Mouse (Mus musculus) limb, embryonic 10.5 days (tissue): ENCODE data around the gene Znrf3. TPM values are rescaled to one million over a fixed set of nuclear protein-coding genes. Genes with fewer than 3 reads are reported as not detected.
A peak's percentile ranks its signal among the peaks of the same experiment; 100 is the strongest.

Experiments
- DNase-seq: peaks from one replicate; pipeline ENCODE4 v3.0.0-alpha.2; 2017; ENCODE audit warnings: low spot score
- H3K27ac ChIP-seq: fragments of 300-500 bp; sonication (generic); 2 replicates; pipeline ENCODE4 v1.5.1; 2016; ENCODE audit warnings: mild to moderate bottlenecking
- H3K27me3 ChIP-seq: fragments of 300-500 bp; sonication (generic); 2 replicates; pipeline ENCODE4 v1.6.1; 2016; ENCODE audit warnings: low read depth, mild to moderate bottlenecking; ENCODE audit not compliant: poor library complexity, severe bottlenecking
- H3K36me3 ChIP-seq: fragments of 300-500 bp; sonication (generic); 2 replicates; pipeline ENCODE4 v1.6.1; 2016; ENCODE audit warnings: mild to moderate bottlenecking, moderate library complexity
- H3K4me1 ChIP-seq: fragments of 300-500 bp; sonication (generic); 2 replicates; pipeline ENCODE4 v1.6.1; 2016
- H3K4me3 ChIP-seq: fragments of 300-500 bp; sonication (generic); 2 replicates; pipeline ENCODE4 v1.5.1; 2016; ENCODE audit warnings: mild to moderate bottlenecking, moderate library complexity
- H3K9me3 ChIP-seq: fragments of 300-500 bp; sonication (generic); replicated peaks from 2 replicates; pipeline ENCODE4 v1.6.1; 2016; ENCODE audit warnings: mild to moderate bottlenecking
- WGBS: fragments of 180-500 bp; shearing (Covaris S2); methylation state at CpG from one replicate; pipeline ENCODE4 v1.1.7; 2016; 5-methylcytosine and 5-hydroxymethylcytosine counted together
- polyA plus RNA-seq: library from polyadenylated mRNA; unstranded; fragments of >200 nt; fragmentation: Nextera tagmentation; extraction: Ambion mirVana; gene quantifications from 2 replicates; pipeline ENCODE4 v1.2.1, GENCODE M21; 2016

Znrf3 gene
- polyA plus RNA-seq, 1 experiment from 2014 or later: 12.9 TPM

GRCm38 (mm10) chr11:5470055-5470454 is 25.4 kb upstream of the Znrf3 start:
- H3K4me3 ChIP-seq: no peak overlapping the region
- H3K27me3 ChIP-seq: no peaks in the 10 kb centered on the region
- H3K27ac ChIP-seq: no peak overlapping the region
- no peaks in the 10 kb centered on the region for H3K36me3 ChIP-seq
- H3K4me1 ChIP-seq: no peaks in the 10 kb centered on the region
- no peak for DNase-seq
- H3K9me3 ChIP-seq: no peaks in the 10 kb centered on the region
- WGBS: 77% methylated on average over 3 of the region's 3 CpGs

- Histone ChIP-seq H3K9me3 (no peaks in the 10 kb centered on the region), H3K27ac (no peak overlapping the region), H3K27me3 (no peaks in the 10 kb centered on the region), H3K4me3 (no peak overlapping the region), H3K36me3 (no peaks in the 10 kb centered on the region), H3K4me1 (no peaks in the 10 kb centered on the region)
- 78% methylated on average over 3 of the region's 3 CpGs for WGBS
- peak; percentile 57 for DNase-seq
These were observed 24.4 kb upstream of the Znrf3 start for GRCm38 (mm10) chr11:5469084-5469483.

GRCm38 (mm10) chr11:5468471-5468870 is 23.8 kb upstream of the Znrf3 start:
- Histone ChIP-seq H3K9me3 (no peaks in the 10 kb centered on the region), H3K4me1 (no peaks in the 10 kb centered on the region), H3K36me3 (no peaks in the 10 kb centered on the region), H3K27ac (no peak overlapping the region), H3K27me3 (no peaks in the 10 kb centered on the region), H3K4me3 (no peak overlapping the region)
- DNase-seq: no peak
- WGBS: 47% methylated on average over 2 of the region's 2 CpGs

- H3K9me3 ChIP-seq: no peaks in the 10 kb centered on the region
- no peak overlapping the region for H3K4me3 ChIP-seq
- H3K27me3 ChIP-seq: no peaks in the 10 kb centered on the region
- H3K27ac ChIP-seq: no peak overlapping the region
- H3K36me3 ChIP-seq: no peaks in the 10 kb centered on the region
- WGBS: 12% methylated on average over 6 of the region's 6 CpGs
- peaks cover 6% of the 10 kb centered on the region; the same call in 1 of the 2 replicates for H3K4me1 ChIP-seq
- no peak for DNase-seq
These were observed 7.3 kb upstream of the Znrf3 start for GRCm38 (mm10) chr11:5451923-5452322.

- peaks cover 6% of the 10 kb centered on the region; the same call in 1 of the 2 replicates for H3K4me1 ChIP-seq
- no peak overlapping the region for H3K27ac ChIP-seq
- DNase-seq: no peak
- 63% methylated on average over 4 of the region's 4 CpGs for WGBS
- H3K9me3 ChIP-seq: no peaks in the 10 kb centered on the region
- H3K36me3 ChIP-seq: no peaks in the 10 kb centered on the region
- H3K4me3 ChIP-seq: no peak overlapping the region
- no peaks in the 10 kb centered on the region for H3K27me3 ChIP-seq
These were observed 6.7 kb upstream of the Znrf3 start for GRCm38 (mm10) chr11:5451341-5451740.

- 0 out of 2 replicates have a peak, but pooled peaks cover 6% of the 10 kb centered on the region for H3K27me3 ChIP-seq
- 59% methylated on average over 4 of the region's 4 CpGs for WGBS
- no peak overlapping the region for H3K4me3 ChIP-seq
- no peak for DNase-seq
- no peaks in the 10 kb centered on the region for H3K9me3 ChIP-seq
- H3K27ac ChIP-seq: no peak overlapping the region
- H3K36me3 ChIP-seq: no peaks in the 10 kb centered on the region
- H3K4me1 ChIP-seq: peaks cover 6% of the 10 kb centered on the region; the same call in 1 of the 2 replicates
These were observed 6.1 kb upstream of the Znrf3 start for GRCm38 (mm10) chr11:5450701-5451100.

GRCm38 (mm10) chr11:5445452-5445953 is 856 bp upstream of the Znrf3 start:
- Histone ChIP-seq H3K4me1 (peaks cover 34% of the 10 kb centered on the region), H3K4me3 (peak overlapping the region; percentile 97), H3K36me3 (no peaks in the 10 kb centered on the region), H3K9me3 (no peaks in the 10 kb centered on the region), H3K27me3 (0 out of 2 replicates have a peak, but pooled peaks cover 11% of the 10 kb centered on the region), H3K27ac (peak overlapping the region; percentile 95; the same call in 1 of the 2 replicates)
- WGBS: 21% methylated on average over 11 of the region's 11 CpGs
- no peak for DNase-seq

GRCm38 (mm10) chr11:5444234-5444598 is 431 bp downstream of the Znrf3 start:
- DNase-seq: no peak
- 8% methylated on average over 54 of the region's 57 CpGs for WGBS
- Histone ChIP-seq H3K4me3 (peak overlapping the region; percentile 97), H3K4me1 (peaks cover 35% of the 10 kb centered on the region), H3K27ac (peak overlapping the region; percentile 95), H3K36me3 (no peaks in the 10 kb centered on the region), H3K9me3 (no peaks in the 10 kb centered on the region), H3K27me3 (0 out of 2 replicates have a peak, but pooled peaks cover 11% of the 10 kb centered on the region)

GRCm38 (mm10) chr11:5443511-5444233 is 975 bp downstream of the Znrf3 start:
- peaks cover 35% of the 10 kb centered on the region for H3K4me1 ChIP-seq
- H3K4me3 ChIP-seq: peak overlapping the region; percentile 97
- H3K9me3 ChIP-seq: no peaks in the 10 kb centered on the region
- H3K27ac ChIP-seq: peak overlapping the region; percentile 95
- DNase-seq: peak; percentile 70
- 1% methylated on average over 38 of the region's 38 CpGs for WGBS
- H3K36me3 ChIP-seq: no peaks in the 10 kb centered on the region
- 0 out of 2 replicates have a peak, but pooled peaks cover 11% of the 10 kb centered on the region for H3K27me3 ChIP-seq

GRCm38 (mm10) chr11:5442590-5443021 is 2.0 kb downstream of the Znrf3 start:
- Histone ChIP-seq H3K27ac (no peak overlapping the region), H3K9me3 (no peaks in the 10 kb centered on the region), H3K36me3 (no peaks in the 10 kb centered on the region), H3K27me3 (0 out of 2 replicates have a peak, but pooled peaks cover 11% of the 10 kb centered on the region), H3K4me3 (peak overlapping the region; percentile 97), H3K4me1 (peaks cover 35% of the 10 kb centered on the region)
- 13% methylated on average over 3 of the region's 3 CpGs for WGBS
- DNase-seq: no peak

- H3K36me3 ChIP-seq: no peaks in the 10 kb centered on the region
- no peaks in the 10 kb centered on the region for H3K27me3 ChIP-seq
- DNase-seq: no peak
- no peaks in the 10 kb centered on the region for H3K9me3 ChIP-seq
- 91% methylated on average over 2 of the region's 2 CpGs for WGBS
- peaks cover 21% of the 10 kb centered on the region for H3K4me1 ChIP-seq
- H3K4me3 ChIP-seq: no peak overlapping the region
- H3K27ac ChIP-seq: no peak overlapping the region
These were observed 7.0 kb downstream of the Znrf3 start for GRCm38 (mm10) chr11:5437646-5438045.

- no peak overlapping the region for H3K27ac ChIP-seq
- no peaks in the 10 kb centered on the region for H3K27me3 ChIP-seq
- no peak overlapping the region for H3K4me3 ChIP-seq
- H3K9me3 ChIP-seq: no peaks in the 10 kb centered on the region
- no peak for DNase-seq
- H3K36me3 ChIP-seq: no peaks in the 10 kb centered on the region
- H3K4me1 ChIP-seq: peaks cover 14% of the 10 kb centered on the region
These were observed 7.7 kb downstream of the Znrf3 start for GRCm38 (mm10) chr11:5436988-5437387.

- Histone ChIP-seq H3K4me3 (no peak overlapping the region), H3K4me1 (peaks cover 3% of the 10 kb centered on the region; the same call in 1 of the 2 replicates), H3K9me3 (no peaks in the 10 kb centered on the region), H3K27ac (no peak overlapping the region), H3K27me3 (no peaks in the 10 kb centered on the region), H3K36me3 (no peaks in the 10 kb centered on the region)
- DNase-seq: no peak
- WGBS: 98% methylated on average over 1 of the region's 1 CpGs
These were observed 9.2 kb downstream of the Znrf3 start for GRCm38 (mm10) chr11:5435493-5435892.
